Mouse (Mus musculus) myocyte (in vitro differentiated cells): ENCODE measurements around the gene Pcsk4.

Experiments
- MYOG ChIP-seq, 3 experiments: IDR thresholded peaks; one replicate each; pipeline ENCODE4 v1.6.1; 2011; ENCODE audit warnings: control low read depth in 2 of 3, low read depth in 2 of 3, mild to moderate bottlenecking in 2 of 3; ENCODE audit not compliant: insufficient read length in 2 of 3, control insufficient read depth in 1 of 3, insufficient read depth in 1 of 3
- POLR2A ChIP-seq: IDR thresholded peaks from one replicate; pipeline ENCODE4 v1.6.1; 2011; ENCODE audit warnings: low read depth, mild to moderate bottlenecking, control low read depth, moderate library complexity; ENCODE audit not compliant: insufficient read length
- TCF3 ChIP-seq: IDR thresholded peaks from one replicate; pipeline ENCODE4 v1.6.1; 2011; ENCODE audit warnings: low read depth, control low read depth; ENCODE audit not compliant: insufficient read length

DNA sequence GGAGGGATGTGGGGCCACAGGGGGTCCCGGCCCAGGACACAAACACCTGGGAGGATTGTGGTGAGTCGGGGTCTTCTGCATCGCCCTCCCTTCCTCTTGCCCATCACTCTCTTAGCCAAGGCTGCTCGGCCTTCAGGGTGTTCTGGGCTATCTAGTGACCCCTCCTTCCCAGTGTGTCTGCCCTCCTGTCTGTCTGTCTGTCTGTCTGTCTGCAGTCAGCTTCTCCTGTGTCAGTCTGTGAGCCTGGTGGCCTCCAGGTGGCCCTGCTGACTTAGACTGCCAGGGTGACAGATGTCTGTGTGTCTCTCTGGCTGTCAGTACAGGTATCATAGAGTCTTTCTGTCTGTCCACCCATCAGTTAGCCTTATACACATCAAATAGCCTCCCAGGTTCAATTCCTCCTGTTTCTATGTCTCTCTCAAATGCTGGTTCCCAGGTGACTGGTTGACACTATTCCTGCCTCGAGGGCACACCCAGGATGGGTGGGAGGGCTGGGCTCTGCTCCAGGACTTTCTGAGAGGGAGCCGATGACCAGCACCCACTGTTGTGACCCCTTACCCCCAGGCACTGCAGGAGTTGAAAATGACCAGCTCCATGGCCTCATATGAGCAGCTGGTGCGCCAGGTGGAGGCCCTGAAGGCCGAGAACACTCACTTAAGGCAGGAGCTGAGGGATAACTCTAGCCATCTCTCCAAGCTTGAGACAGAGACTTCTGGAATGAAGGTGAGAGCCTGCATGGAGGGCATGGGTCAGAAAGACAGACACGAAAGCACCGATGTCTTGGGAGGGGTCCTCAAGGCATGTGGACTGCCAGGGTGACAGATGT, 27.8 kb downstream of the Pcsk4 start:
- TF ChIP-seq TCF3, result no peak
- TF ChIP-seq POLR2A, result no peak
- no peak for TF ChIP-seq MYOG (IDR thresholded peaks at IDR 0.05; ENCODE audit: control insufficient read depth in 1 of 3, insufficient read depth in 1 of 3, insufficient read length in 2 of 3, low read depth in 2 of 3)
